Mouse (Mus musculus): ENCODE measurements around the gene Trip10.

GRCm38 (mm10) chr17:57305593-57305992 is 56.3 kb downstream of the Trip10 start:
- no peak for TF ChIP-seq CTCF (IDR thresholded peaks at IDR 0.05; ENCODE audit: control insufficient read depth, insufficient read depth, low read length)
- TF ChIP-seq POLR2A (IDR thresholded peaks at IDR 0.05; ENCODE audit: borderline replicate concordance, control insufficient read depth, low read depth, low read length) = no peak
